Mouse (Mus musculus): ENCODE measurements at regions not wholly inside any gene's neighbourhood (a gene's known extent, or its start where the extent isn't known, plus 50 kb on each side); places are given as distances from the start of the nearest gene placed in this dataset.

DNA sequence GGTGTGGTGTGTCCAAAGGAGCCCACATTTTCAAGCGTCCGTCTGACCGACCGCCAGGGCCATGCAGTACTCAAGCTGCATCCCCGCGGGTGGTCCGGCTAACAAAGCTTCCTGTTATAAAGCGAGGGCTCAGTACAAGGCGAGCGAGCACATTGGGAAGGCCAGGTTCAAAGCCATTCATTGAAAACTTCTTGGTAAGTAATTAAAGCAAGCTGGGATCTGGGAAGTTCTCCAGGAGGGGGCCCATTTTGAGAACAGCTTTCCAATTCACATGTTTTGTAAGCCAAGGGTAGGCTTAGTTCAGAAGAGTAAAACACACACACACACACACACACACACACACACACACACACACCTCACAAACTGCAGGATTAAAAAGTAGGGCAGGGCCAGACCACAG, 57.3 kb upstream of the Prep start:
- no peak for ATAC-seq (ENCODE audit: insufficient number of reproducible peaks, low FRiP score, low TSS enrichment)

DNA sequence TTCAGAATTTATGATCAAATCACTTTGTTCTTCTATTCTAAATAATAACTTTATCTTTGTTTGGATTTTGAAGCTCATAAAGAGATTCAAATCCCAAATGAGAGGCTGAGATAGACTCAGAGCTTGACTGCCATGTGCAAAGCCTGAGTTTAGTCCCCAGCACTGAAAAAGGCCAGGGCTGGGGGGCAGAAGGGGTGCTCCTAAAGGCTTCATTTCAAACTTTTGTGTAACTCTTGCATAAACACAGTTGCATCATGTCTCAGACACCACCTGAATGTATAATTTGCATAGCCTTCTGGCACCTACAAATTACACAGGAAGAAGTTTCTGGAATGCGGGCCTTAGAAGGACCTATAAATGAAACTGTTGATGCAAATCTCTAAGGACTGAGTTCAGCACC, 57.8 kb upstream of the Prep start:
- no peak for ATAC-seq (ENCODE audit: insufficient number of reproducible peaks, low FRiP score, low TSS enrichment)

GRCm38 (mm10) chr10:45004037-45004653, 62.9 kb upstream of the Prep start:
- no peak for ATAC-seq (ENCODE audit: insufficient number of reproducible peaks, low FRiP score, low TSS enrichment)

- no peak for ATAC-seq (ENCODE audit: insufficient number of reproducible peaks, low FRiP score, low TSS enrichment)
These were observed 63.7 kb upstream of the Prep start for GRCm38 (mm10) chr10:45003344-45003681.

- ATAC-seq (ENCODE audit: insufficient number of reproducible peaks, low FRiP score, low TSS enrichment) = no peak
These were observed 64.2 kb upstream of the Prep start for GRCm38 (mm10) chr10:45002637-45003343.

- ATAC-seq (ENCODE audit: insufficient number of reproducible peaks, low FRiP score, low TSS enrichment) = no peak
These were observed 65.8 kb upstream of the Prep start for GRCm38 (mm10) chr10:45000873-45001859.

- peak; percentile 53; the same call in 1 of the 2 replicates for ATAC-seq (ENCODE audit: insufficient number of reproducible peaks, low FRiP score, low TSS enrichment)
These were observed 66.8 kb upstream of the Prep start for GRCm38 (mm10) chr10:45000027-45000840.

- no peak for ATAC-seq (ENCODE audit: insufficient number of reproducible peaks, low FRiP score, low TSS enrichment)
These were observed 69.1 kb upstream of the Prep start for GRCm38 (mm10) chr10:44997906-44998289.

DNA sequence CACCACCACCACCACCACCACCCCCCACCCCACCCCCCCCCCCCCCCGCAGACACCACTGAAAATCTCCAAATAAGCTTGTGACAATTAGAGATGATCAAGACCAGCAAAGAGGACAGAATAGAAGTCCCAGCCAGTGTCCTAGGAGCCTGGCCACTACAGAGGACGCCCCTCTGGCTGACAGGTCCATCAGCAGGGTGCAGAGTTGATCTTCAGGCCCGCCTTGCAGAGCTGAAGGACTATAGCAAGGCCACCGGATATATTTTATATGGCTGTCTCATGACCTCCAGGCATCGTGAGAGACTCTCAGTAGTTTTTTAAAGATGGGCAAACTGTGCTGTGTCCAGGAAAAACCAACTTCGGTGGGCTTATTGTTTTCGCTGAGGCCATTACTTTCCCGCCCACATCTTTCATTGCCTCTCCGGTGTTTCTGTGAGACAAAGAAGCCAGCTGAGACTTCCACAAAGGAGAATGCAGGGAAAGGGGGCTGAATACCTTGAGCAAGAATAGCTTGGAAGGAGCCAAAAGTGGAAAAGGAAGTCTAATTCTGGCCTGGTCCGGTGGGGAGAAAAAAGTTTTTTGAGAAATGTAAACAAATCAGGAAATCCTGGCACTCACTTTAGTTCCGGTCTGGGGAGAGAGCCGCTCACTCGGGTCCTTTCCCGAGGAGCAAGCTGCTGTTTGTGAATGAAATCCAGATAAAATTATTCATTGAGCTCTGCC, 69.7 kb upstream of the Prep start:
- ATAC-seq (ENCODE audit: insufficient number of reproducible peaks, low FRiP score, low TSS enrichment) = no peak

- no peak for ATAC-seq (ENCODE audit: insufficient number of reproducible peaks, low FRiP score, low TSS enrichment)
These were observed 71.2 kb upstream of the Prep start for GRCm38 (mm10) chr10:44995756-44996155.

DNA sequence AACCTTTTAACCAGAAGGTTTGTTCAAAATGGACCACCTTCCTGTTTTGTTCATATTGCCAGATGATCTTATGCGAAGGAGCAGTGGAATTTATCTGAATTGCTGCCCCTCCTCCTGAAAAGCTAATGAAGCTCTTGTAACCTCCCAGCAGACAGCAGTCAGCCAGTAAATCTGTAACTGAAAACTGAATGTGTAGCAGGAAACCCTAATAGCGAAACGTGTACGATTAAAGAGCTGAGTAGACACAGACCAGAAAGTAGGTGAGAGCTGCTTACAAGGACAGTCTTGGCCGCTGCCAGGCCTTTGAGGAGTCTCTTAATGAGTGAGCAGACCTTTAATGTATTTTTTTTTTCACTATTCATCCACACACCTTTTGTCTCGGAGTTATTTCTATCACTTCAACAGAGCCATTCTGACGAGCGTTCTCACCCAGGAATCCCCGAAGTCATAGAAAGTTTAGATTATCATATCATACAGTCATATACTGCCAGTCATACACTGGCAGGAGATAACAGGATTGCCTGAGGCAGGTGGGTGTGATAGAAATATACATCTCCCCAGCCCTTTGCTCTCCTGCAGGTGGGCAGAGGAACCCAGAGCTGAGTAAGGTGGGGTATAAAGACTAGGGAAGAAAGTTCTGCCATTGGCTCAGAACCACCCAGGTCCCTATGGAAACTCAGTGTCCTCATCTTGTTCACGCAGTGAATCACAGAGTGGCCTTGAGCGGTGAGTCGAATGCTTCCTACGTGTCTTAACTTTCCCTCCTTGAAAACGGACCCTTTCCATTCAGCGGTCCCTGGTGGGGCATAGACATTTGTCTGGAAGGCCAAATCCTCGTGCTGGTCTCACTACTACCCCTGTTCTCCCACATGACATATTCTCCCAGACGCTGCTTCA, 72.4 kb upstream of the Prep start:
- no peak for ATAC-seq (ENCODE audit: insufficient number of reproducible peaks, low FRiP score, low TSS enrichment)

DNA sequence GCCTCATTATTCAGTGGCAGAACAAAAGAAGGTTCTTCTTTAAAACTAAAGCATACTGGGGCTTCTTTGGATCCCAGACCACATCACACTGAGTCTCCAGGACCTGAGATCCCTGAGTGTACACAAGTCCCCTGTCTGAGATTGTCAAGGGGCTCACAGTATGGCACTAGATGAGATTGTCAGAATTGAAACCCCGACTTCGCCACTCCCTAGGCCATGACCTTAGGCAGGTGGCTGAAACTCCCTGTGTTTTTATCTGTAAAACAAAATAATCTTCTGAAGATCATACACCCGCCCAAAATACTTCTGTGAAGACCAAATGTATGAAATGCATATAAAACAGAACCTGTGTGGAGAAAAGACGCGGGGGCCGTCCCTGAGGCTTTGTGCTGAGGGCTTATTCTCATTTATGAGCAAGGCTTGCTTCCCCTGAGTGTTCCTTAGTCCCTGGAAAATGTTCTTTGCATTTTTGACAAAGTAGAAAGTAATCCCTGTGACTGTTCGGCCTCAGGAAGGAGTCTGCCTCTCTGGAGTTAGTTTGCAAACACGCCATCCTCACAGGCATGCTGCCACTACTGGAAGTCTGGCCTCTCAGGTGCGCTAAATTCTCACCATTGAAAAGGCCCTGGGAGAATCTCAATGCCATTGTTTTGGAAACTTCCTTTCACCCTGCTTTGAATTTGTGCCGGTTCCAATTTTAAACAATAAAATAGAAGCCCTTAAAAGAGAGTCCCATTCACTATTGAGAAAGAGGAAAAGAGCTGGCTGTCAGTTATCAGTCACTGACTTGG, 73.3 kb upstream of the Prep start:
- ATAC-seq (ENCODE audit: insufficient number of reproducible peaks, low FRiP score, low TSS enrichment) = no peak

DNA sequence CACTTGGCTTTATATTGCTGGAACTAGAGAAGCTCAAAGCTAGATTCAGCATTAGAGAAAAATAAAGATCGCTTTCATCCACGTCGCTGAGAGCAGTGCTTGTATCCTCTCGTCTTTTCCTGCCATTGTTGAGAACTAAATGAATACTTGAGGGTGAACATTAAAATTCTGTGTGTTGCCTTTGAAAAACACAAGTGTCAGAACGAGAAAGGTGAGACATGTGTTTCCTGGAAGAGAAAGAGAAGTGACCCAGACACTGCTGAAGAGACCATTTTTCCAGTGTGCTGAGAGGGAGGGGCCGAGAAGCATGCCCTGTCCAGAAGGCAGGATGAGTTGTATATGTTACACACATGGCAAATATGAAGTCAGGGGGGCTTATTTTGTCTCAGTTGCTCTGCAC, 77.5 kb upstream of the Prep start:
- no peak for ATAC-seq (ENCODE audit: insufficient number of reproducible peaks, low FRiP score, low TSS enrichment)

GRCm38 (mm10) chr10:44988756-44989155, 78.2 kb upstream of the Prep start:
- ATAC-seq (ENCODE audit: insufficient number of reproducible peaks, low FRiP score, low TSS enrichment) = no peak

GRCm38 (mm10) chr10:44987615-44988014, 79.4 kb upstream of the Prep start:
- ATAC-seq (ENCODE audit: insufficient number of reproducible peaks, low FRiP score, low TSS enrichment) = no peak

DNA sequence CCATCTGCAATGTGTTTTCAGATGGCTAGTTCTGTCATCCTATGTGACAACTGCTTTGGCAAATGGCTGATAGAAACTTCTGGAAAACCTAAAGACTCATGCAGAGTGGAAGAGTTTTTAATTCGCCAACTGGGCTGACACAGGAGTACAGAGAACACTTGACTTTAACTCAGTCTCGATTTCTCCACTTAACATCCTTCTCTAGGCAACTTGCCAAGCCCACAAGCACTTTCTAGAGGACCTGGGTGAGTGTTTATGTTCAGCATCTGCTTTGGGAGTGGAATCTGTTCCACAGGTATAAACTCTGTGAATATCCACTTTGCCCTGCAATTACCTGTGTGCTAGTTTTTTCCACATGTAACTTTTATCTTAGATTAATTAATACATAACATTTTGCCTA, 85.1 kb upstream of the Prep start:
- no peak for ATAC-seq (ENCODE audit: insufficient number of reproducible peaks, low FRiP score, low TSS enrichment)

- ATAC-seq (ENCODE audit: insufficient number of reproducible peaks, low FRiP score, low TSS enrichment) = no peak
These were observed 90.2 kb upstream of the Prep start for GRCm38 (mm10) chr10:44976815-44977214.

GRCm38 (mm10) chr10:44971911-44972310, 95.1 kb upstream of the Prep start:
- no peak for ATAC-seq (ENCODE audit: insufficient number of reproducible peaks, low FRiP score, low TSS enrichment)
